Mouse (Mus musculus): ENCODE measurements around the gene Dab1.

Gene Dab1

DNA sequence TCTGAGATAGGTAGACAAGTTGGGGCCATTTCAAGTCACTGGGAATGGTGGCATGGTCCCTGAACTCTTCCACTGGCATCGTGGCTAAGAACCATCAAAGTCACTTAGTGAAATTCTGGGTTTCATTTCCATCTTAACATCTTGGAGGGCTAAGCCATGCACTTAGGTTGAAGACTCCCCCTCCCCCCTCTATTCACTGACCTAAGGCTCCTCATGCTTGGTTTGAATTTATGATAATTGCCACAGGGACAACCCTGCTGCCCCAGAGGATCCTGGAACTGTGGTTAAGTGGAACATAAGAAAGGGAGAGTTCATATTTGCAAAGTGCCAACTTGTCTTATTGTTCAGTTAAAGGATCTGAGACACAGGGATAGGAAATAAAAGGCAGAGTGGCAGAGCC lies 375.2 kb downstream of the Dab1 start:
- DNase-seq, result no peak

DNA sequence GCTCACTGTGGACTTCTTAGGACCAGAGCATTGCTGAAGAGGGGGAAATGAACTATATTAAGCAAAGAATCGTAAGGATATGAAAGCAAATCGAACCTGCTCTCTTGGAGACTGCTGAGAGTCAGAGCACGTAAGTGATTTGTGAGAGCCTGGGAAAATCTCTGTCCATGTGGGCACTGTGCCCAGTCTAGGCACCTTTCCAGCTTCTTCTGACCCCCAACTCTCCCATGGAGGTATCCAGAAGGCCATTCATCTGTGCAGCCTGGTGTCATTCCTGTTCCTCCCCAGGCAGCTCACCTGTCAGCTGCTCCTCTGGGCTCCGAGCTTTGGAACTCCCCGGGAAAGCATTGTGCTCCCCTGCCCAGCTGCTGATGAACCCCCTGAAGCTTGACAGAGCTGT lies 389.2 kb downstream of the Dab1 start:
- peak; percentile 69 for DNase-seq

DNA sequence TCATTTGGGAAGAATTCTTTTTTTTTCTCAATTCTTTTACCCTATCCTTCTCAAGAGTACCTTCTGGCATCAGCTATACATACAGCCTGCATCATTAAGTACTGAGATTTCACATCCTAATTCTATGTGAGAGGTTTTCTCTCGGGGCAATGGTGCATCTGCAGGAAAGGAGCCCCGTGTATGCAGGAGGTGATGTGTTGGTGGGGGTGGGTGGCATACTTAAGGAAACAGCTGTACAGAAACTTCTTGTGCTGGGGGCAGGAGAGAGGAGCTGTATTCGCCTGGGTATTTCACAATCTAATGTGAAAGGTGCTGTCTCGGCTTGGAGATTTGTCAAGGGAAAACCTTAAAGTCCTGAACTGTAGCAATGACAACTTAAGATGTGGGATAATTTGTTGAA lies 392.5 kb downstream of the Dab1 start:
- no peak for DNase-seq

DNA sequence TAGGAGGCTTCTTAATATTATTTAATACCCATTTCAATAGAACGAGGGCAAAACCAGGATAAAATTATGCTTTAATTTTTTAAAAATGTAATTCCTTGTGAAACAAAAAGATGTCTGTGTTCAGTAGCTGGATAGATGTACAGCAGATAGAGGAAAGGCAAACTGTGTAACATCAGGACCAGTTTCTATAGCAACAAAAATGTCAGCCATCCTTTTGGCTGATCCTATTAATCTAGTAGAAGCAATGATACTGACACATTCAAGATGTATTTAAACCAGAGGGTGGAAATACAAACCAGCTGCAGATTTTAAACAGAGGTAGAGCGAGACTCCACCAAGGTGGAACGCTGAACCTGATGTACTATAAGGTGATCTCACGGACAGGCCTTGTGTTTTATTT lies 393.0 kb downstream of the Dab1 start:
- no peak for DNase-seq

DNA sequence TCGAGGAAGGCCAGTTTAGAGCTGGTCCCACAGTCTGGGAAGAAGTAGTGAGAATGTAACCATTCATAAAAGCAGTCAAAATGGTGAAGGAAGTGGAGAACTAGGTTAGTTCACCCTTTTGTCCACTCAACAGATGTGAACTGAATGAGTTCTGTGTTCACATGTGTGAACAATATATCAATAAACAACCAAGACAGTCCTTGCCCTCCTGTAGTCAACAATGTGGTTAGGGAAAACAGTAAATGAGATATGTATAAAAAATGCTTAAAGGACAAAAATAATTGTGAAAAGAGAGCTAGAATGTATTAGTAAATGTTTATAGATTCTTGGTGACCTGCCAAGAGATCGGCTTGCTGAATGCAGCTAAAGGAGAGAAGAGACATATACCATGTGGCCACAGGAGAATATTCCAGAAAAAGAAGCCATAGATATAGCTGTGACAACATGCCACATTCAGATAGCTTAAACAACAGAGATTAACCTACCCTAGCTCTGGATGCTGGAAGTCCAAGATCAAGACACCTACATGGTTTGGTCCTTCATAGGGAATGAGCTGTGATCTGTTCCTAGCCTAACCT lies 406.0 kb downstream of the Dab1 start:
- no peak for DNase-seq

DNA sequence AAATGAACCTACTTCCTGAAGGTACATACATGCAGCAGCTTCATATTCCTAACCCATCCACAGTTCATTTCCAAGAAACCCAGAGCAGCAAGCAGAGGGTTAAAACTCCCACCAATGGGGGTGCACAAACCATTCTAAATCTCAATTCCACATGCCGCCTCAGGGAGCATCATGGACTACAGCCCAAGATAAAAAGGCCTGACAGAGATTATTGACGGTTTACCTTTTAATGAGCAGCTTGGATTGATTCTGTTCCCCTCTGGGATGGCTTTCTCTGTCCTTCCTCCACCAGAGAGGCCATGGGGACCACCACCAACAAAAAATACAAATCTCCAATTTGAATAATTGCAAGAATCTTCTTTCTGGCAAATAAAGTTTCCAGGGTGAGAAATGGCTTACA lies 407.7 kb downstream of the Dab1 start:
- DNase-seq, result no peak

DNA sequence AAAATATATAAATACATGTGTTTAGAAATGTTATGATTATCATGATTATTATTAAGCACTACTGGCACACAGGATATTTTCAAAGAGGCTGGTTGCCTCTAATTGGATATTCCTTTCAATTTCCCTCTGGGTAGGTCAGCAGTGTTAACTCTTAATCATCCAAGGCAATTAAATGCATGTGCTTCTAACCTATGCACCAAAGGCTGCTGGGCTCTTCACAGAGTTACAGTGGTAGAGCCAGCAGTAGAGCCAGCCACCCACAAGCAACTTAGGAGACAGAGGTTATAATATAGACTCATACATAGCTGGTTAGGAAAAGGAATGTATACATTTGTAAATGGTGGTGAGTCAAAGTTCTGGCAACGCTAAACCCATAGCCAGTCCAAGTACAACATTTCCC lies 408.1 kb downstream of the Dab1 start:
- DNase-seq, result no peak

DNA sequence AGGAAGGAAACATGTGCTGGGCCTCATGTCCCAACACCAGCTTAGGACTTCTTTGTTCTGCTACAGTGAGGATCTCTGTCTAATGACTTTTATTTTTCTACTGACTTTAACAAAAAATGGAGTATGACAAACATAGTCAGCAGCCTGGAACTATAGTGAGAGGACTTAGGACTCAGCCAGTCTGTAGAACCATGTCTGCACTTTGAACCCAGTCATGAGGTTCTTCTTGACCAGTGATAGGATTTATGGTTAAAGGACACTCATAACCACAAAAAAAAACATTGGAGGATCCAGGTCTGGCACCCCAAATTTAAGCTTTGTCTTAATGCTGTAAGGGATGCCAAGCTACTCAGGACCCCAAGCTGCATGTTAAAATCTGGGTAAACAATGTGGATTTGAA lies 416.9 kb downstream of the Dab1 start:
- DNase-seq, result peak; percentile 59

DNA sequence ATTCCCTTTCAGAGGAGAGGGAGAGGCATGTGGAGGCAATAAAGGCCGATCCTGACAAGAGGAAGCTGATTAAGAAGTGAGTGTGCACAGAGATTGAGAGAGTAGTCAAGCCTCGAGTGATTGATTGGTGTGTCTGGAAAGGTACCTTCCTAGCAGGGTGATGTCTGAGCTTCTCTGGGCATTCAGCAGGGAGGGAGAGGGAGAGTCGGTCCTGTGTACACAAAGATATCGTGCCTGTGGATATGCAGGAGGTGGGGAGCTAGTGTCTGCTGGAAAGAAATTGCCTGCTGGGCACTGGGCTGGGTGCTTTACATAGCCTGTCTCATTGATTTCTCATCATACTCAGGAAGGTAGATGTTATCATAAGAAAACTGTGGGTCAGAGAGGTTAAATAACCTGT lies 420.4 kb downstream of the Dab1 start:
- no peak for DNase-seq

DNA sequence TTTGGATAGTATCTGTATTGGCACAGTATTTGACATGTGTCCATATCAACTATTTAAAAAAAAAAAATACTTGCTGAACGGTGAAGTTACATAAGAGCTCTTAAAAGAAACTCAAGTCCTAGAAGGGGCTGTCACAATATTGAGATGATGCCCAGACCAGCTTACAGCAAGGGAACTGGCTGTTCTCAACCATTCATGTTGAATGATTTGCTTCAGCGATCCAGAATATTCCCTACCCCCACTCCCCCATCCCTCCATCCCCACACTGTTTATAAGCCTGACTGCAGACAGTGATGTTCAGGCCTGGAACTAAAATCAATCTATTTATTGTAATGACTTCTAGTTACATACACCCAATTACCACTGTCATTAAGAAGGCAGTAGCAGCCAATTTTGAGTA lies 424.3 kb downstream of the Dab1 start:
- no peak for DNase-seq

DNA sequence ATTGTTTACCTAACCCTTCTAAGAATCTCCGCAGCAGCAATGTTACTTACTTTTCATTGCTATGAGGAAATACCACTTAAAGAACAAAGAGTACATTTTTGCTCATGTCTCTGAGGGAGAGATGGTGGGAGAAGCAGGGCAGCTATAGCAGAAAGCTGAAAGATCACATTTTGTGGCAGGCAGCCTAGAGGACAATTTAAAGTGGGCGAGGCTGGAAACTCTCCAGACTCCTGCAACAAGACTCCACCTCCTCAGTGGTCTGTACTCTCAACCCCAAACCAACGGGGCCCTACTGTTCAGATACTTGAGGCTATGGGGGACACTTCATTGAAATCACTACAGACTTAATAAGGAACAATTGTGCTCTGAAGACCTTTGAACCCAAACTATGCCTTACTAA lies 425.5 kb downstream of the Dab1 start:
- DNase-seq, result no peak

DNA sequence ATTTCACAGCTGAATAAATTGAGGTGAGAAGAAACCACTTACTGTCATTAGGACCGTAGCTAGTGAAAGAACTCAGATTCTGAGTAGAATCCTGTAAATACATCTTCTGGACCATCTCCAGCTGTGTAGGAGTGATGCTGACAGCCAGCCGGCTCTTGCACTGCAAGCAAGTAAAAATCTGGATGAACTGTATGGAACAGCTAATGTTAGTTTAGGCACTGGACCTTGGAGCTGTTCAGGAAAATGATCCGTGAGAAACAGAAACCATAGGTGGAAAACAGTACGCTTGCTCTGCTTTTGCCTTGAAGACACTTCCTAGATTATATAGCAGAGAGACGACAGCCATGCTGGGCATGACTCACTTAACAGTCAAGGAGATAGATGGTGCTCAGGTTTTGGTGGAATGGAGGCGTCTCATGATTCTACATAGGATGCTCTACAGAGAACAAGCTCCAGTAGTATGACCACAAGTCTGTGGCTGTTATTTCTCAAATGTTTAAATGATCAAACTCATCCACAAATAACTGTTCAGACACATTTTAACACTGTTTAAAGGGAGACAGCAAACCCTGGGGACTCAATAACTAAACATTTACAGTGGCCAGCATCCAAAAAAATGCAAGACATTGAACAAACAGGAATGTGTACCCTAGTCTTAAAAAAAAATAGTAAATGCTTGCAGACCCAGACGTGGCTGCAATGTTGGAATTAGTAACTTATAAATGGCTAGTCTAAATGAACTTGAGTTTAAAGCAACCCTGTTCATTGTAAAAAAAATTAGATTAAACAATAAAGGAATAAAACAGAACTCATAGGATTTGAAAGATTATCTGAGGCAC lies 429.0 kb downstream of the Dab1 start:
- DNase-seq, result no peak

DNA sequence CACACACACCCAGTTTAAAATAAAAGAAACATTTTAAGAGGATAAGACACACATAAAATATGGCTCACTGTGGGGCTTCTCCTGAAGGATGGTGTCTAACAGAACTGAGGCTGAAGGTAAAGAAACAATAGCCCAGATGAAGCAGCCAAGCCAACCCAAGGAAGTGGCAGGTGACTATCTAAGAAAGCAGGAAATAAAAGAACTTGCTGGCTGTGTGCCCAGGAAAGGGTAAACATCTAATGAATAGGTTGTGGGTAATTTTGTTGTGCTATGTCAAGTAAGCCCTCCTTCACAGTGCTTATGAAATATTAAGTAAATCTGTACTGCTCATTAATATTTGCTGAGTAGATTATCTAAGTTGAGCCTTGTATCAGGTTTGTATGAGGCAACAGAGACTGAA lies 438.0 kb downstream of the Dab1 start:
- no peak for DNase-seq

DNA sequence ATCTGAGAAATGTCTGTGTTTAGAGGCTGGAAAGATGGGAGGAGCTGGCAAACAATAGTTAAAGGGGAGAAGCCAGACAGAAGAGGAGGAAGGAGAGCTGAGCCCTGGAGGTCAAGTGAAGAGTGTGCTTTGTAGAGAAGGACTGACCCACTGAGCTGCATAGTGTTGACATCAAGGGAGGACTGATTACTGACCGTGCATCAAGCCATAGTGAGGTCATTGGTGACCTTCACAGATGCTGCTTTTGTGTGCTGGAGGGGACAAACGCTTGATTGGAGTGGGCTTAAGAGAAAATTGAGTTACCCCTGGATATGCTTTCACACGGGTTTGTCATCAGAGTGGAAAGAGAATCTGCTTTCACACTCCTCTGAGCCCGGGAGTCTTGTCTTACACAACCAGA lies 440.4 kb downstream of the Dab1 start:
- no peak for DNase-seq

DNA sequence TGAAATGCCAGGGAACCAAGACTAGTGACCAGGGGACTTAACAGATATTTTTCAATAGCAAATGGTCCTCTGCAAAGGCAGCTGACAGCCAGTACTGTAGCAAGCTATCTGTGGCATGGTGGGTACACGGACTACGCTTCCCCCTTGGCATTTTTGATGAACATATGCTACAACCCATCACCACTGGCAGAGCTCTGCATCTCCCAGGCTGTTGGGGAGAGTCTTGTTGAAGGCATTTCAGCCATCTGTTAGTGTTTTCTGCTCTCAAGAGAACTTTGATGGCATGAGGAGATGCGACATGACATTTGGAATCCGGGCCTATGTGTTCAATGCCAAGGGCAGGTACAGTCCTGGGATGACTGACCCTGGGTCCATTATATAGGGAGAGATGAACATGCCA lies 443.2 kb downstream of the Dab1 start:
- no peak for DNase-seq

DNA sequence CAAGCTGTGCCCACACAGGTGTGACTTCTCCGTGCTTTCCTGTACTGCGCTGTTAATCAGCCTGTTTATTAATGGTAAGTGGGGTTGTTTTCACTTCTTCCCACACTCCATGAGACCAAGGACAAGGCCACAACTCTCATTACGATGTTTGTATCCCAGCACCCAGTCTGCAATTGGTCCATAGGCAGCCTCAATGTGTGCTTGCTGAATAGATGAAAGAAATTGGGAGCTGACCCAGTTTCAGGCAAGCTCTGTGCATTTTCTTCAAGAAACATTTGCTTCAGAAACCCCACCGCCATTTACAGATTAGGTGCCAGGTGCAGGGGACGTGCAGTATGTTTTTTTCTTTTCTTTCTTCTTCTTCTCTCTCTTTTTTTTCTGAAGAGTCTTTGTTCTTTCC lies 447.7 kb downstream of the Dab1 start:
- DNase-seq, result no peak

DNA sequence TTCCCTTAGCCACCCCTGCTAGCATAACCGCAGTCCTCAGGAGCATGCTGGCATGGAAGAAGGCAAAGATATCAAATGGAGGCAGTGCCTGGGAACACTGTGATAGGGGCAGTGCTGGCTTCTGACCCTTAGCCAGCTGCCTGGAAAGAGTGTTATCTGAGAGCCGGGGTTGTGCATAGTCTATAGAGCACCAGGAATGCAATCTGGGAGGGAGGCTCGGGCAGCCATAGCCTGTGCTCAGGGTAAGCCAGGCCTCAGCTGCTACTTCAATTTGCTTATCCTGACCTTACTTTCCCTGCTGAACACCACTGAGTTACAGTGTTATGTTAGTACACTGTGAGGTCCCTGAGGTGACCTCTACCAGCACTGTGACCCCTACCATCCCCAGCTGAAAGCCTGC lies 448.6 kb downstream of the Dab1 start:
- DNase-seq, result peak; percentile 52

DNA sequence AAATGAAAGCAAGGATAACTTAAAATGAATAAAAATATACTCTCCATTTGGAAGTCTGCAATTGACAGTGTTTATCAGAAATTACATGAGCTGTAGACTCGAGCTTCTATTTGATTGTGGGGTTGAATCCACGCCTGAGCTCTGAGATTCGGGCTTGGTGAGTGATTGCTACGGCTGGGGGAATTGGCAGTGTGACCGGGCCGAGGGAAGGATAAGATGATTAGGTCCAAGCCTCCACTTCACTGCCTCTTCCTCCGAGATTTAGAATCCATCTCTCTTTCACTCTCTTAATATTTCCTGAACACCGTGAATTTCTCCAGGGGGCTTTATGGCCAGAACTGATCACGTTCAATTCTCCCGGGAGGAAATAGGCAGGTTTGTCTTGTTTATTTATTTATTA lies 452.1 kb downstream of the Dab1 start:
- DNase-seq, result no peak

DNA sequence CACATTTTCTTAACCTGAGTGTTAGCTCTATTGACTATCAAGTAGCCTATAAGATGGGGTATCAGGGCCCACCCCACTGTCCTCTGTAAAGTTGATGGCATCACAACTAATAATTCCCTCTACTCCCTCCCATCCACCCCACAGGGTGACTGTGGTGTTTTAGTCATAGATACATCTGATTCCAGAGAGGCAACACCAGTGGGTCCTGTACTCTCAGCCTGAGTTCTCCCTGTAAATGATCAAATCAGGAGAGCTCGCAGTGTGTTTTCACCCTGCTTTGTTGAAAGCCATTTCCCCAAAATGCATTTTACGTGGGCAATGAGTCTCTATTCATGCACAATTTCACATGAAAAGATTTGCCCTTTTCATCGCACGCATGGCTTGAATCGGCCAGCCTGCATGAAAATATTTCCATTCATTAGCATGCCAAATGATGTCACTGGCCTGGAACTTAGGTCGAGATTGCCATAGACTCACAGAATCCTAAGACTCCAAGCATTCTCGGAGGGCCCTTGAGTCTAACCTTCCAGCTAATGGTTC lies 454.8 kb downstream of the Dab1 start:
- peak; percentile 45 for DNase-seq

DNA sequence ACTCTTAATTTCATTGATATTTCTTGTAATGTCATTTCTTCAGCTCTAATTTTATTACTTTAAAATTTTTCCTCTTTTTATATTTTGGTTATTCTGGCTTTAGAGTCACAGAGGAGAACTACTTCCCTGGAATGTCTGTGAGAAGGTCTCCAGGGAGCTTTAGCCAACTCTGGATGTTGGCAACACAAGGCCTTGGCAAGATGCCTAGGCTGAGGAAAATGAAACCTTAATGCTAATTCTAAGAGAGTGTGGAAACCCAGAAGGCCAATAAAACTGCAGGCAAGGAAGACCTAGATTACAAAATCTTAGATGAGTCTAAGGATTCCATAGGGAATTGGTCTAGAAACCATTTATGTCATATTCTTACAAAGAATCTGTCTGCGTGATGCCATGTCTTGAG lies 458.6 kb downstream of the Dab1 start:
- peak; percentile 58 for DNase-seq

DNA sequence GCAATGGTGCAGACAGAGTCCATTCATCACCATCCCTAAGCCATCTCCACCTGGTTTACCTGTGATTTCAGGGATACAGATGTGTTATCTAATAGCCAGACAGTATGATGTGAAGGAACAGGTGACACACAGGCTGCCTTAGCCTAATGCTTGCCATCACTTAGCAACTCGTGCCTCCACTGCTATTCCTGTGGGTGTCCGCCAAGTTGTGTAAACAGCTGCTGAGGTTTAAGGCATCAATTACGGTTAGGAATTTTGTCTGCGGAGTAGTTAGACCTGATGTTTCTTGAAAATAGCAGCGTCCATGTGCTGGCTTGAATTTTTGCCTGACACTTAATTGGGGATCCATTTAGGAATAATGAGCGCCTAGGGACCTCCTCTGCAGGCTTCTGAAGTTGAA lies 487.1 kb downstream of the Dab1 start:
- no peak for DNase-seq

DNA sequence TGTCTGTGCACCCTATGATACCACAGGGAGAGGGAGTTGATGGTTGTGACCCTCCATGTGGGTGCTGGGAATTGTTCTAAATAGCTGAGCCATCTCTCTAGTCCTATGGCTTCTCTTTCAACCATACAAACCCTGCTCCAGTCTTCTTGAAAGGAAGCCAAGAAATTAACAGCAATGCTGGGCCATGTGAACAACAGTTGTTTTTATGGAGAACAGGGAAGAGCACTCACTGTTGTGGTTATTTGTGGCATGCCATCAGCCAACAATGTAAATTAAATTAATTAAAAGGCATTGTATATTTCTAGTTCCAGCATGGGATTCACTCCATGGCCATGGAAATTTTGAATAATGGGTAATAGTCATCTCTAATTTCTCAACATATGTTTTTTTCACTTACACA lies 492.5 kb downstream of the Dab1 start:
- DNase-seq, result no peak

DNA sequence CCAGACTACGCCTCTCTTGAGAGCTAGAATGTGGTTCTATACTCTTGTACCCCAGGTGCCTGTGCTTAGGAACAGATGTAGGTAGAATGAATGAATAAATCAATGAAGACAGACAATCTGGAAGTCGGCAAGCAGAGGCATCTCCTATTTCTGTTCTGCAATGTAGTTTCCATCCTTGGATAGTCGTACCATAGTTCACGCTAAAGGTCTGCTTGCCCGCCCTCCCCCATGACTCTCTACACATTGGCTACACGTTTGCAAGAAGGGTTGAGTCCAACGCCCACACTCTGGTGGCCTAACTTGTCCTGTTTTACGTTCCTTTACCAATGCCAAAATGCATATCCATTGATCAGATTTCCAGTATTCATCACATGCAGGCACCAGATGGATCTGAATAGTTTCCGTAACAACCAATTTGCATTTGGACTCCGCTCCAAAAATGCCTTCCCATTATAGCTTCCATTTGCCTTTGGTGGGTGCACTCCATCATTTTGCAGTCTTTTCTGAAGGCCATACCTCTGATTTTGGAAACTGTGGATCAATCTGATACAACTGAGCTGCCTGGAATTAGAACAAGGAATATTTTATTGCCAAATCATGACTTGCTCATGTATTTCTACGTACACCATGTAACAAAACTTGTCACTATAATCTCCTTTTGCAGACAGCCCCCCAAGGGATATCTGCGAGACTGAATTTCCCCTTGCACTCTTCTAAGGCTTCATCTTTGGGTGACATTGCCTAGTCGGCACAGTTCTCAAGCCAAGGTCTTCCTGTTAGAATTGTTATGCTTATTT lies 494.2 kb downstream of the Dab1 start:
- no peak for DNase-seq

DNA sequence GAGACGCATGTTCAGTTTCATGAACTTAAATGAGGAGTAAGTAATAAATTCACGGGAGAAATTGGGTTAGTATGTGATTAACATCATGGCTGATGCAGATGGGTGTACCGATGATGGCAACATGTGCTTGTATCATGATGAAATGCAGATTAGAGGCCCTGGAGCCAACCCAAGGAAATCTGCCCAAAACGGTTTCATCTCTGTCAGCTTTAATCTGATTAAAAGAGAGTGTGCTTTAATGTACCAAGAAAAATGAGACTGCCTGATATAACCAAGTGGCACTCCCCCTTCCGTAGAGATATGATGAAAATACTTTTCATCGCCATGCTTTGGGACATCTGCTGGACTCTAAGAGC lies 494.8 kb downstream of the Dab1 start:
- DNase-seq, result no peak

All from kidney, adult 9 months (tissue).